Mouse (Mus musculus): ENCODE measurements at regions not wholly inside any gene's neighbourhood (a gene's known extent, or its start where the extent isn't known, plus 50 kb on each side); places are given as distances from the start of the nearest gene placed in this dataset.

DNA sequence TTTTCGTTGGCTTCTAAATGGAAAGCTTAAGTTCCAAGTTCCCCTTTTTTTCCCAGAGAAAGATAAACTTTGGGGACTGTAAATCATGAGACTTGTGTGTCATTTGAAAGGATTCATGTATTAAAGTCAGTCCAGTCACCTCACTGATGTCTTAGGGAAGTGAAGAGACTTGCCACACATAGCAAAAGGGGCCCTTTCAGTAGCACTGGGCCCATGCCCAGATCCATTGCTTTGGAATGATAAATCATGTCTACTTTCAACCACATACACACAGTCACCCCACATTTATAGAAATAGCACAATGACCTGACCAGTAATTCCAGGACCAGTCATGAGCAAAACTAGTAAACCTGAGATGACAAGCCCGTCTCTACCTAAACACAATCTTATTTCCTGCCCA, 133.2 kb upstream of the Clint1 start:
- TF ChIP-seq POLR2A (IDR thresholded peaks at IDR 0.05; ENCODE audit: control insufficient read depth, low read depth, low read length), result no peak
- TF ChIP-seq CTCF (IDR thresholded peaks at IDR 0.05; ENCODE audit: control insufficient read depth, insufficient read depth, insufficient replicate concordance, low read depth, low read length), result no peak
